Mouse (Mus musculus): Measurements from ENCODE around the gene Pde8b.
"Not testable (repeated sequence)": the region's sequence is repeated elsewhere in the genome, so short reads cannot be mapped to it uniquely, and the experiment has no call there.

Gene Pde8b

DNA sequence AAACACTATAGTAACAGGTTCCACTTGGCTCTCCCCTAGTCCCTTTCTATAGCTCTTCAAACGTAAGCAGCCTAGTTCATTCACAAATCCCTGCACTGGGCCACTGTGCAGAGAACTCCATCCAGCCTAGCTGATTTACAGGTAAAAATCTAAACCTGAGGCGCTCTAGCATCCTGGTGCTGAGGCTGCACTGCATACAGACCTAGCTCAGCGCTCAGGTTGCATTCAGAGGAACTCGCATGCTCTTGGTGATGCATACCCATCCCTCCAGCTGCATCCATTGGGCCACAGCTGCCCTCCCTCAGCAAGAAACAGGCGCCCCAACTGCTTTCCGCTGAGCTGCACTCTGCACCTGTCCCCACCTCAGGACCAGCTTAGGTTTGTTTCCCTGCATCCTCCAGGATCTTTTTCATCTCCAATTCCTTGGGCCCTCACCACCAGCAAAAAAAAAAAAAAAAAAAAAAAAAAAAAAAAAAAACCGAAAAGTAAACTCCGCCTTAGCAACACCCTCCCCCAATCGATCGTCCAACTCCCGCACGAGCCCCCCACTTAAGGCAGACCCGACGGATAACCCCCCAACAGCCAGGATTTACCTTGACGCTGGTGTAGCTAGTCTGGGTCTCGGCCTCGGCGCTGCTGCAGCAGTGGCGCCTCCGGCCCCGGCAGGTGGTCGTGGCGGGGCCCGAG lies 28.1 kb downstream of the Pde8b start:
- DNase-seq (ENCODE audit: low read depth, low spot score): peak; percentile 13

GRCm38 (mm10) chr13:95215661-95216170 lies 34.4 kb downstream of the Pde8b start:
- DNase-seq (ENCODE audit: low read depth, low spot score): peak; percentile 96

- peak; percentile 20 for DNase-seq (ENCODE audit: low read depth, low spot score)
Observed at GRCm38 (mm10) chr13:95212320-95212719, 37.8 kb downstream of the Pde8b start.

DNA sequence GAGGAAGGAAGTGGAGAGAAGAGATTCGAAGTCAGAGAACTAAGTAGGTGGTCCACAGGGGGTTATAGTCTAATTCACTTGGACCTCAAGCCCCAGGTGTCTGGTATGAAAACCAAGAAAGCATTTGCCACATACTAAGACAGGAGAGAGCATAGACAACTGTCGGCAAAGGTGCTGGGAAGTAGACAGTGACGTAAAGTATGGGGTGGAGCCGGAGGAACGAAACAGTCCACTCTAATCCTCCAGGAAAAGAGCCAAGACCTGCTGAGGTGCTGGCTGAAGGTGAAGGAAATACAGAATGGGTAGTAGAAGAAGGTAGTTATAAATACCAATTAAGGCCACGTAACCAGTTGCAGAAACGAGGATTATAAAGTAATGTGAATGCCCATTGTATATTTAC lies 42.8 kb downstream of the Pde8b start:
- DNase-seq (ENCODE audit: low read depth, low spot score): not testable (repeated sequence)

DNA sequence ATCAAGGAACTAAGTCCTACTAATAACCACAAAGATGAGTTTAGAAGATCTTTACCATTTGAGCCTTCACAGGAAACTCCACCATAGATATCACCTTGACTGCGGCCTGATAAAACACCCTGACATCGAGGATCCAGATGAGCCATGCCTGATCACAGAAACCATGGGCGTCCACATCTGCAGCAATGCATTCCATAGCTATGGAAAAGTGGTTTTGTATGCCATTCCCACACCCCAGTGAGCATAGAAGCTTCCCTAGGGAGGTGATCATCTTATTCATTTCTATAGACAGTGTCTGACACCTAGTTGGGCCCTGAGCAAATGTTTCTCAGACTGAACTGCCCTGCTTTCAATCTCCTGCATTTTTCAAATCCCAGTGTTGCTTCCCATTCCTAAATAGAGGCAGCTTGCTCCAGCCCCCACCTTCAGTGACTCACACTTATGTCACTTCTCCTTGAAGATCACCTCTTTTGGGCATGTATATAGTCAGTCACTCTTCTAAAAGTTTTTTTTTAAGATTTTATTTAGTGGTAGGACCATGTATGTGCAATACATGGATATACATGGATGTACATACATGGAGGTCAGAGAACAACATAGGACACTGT lies 47.9 kb downstream of the Pde8b start:
- DNase-seq (ENCODE audit: low read depth, low spot score): no peak

GRCm38 (mm10) chr13:95200817-95201216 lies 49.3 kb downstream of the Pde8b start:
- DNase-seq (ENCODE audit: low read depth, low spot score): no peak

DNA sequence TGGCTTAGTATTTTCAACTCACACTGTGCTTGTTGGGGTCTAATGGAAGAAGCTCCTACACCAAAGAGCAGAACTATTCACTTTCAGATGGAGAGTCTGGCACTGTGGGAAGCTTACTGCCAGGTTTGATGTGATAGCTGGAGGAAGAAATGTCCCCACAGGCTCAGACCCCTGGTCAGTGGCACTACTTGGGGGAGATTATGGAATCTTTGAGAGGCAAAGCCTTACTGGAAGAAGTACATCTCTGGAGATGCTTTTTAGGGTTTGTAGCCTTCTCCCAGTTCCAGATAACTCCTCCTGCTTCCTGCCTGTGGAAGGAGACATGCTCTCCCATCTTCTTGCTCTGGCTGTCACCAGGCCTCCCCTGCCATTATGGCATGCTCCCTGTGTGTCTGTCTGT lies 50.1 kb downstream of the Pde8b start:
- DNase-seq (ENCODE audit: low read depth, low spot score): no peak

DNA sequence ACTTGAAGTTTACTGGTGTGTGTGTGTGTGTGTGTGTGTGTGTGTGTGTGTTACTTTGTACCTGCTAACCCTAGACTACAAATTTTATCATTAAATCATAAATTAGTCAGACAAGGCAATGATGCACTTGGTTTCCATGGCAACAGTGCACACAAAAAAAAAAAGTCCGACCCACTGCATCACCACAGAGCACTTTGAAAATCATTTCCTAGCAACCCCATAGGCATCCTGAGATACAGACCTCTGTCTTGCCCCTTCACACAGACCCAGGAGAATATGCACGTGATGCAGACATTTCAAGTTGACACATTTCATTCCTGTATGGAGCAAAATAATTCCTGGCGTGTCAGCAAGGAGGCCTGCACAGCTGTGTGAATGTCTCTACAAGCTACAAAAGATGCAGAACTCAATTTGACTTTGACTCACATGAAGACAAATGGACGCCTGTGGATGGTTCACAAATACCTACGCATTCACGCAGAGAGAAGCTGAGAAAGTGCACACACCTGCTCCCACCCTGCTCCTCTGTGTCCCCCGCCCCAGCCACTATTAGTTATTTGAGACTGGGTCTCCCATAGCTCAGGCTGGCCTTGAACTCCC lies 53.9 kb downstream of the Pde8b start:
- no peak for DNase-seq (ENCODE audit: low read depth, low spot score)

DNA sequence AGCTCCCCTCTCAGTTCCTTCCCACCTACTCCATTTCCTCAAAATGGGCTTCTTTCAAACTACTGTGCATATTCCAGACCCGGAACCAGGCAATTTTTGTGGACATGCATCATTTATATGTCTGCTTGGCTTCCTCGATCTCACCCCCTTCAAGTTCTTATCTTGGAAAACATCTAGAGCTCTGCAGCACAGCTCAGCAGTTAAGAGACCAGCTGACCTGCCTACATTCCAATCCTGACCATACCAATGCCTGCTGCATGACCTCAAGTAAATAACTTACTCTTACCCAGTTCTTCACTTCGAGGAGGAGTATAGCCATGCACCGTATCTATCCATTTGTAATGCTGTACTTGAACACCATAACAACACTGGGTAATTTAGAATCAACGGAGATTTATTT lies 58.2 kb downstream of the Pde8b start:
- DNase-seq (ENCODE audit: low read depth, low spot score): no peak

- DNase-seq (ENCODE audit: low read depth, low spot score): no peak
Observed at GRCm38 (mm10) chr13:95189111-95189510, 61.0 kb downstream of the Pde8b start.

DNA sequence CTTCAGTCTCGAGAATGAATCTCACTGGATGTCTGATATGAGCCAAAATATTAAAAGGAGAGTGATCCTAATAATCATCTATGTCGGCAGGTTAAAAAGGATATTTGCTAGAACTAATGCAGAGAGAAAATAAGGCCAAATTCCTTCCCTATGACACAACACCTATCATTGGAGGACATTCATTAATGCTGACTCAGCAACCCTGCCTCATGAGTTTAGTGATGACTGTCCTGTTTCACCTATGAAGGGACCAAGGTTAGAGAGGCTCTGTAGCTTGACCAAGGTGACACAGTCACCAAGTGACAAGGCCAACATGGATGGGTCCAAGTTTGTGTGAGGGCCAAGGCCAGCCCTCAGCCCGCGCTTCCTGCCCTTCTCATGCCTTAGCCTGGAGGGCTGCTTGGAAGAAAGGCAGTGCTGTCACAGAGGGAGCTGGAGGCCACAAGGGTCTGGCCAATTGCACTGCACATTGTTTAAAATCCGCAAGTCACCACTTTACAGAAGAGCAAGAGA lies 62.9 kb downstream of the Pde8b start:
- no peak for DNase-seq (ENCODE audit: low read depth, low spot score)

DNA sequence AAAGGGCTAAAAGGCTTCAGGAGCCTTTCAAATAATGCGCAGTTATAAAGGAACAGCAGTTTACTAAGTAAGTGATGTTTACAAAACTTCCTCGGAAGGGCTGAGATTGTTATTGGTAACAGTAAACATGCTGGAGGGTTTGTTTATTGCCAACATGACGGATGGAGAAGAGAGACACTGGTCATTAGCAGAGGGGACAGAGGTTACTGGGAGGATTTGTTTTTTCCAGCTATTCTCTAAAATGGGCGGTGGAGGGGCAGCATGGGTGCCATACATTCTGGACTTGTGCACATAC lies 63.4 kb downstream of the Pde8b start:
- no peak for DNase-seq (ENCODE audit: low read depth, low spot score)

- no peak for DNase-seq (ENCODE audit: low read depth, low spot score)
Observed at GRCm38 (mm10) chr13:95185891-95186740, 64.0 kb downstream of the Pde8b start.

- no peak for DNase-seq (ENCODE audit: low read depth, low spot score)
Observed at GRCm38 (mm10) chr13:95183686-95184085, 66.5 kb downstream of the Pde8b start.

- peak; percentile 72 for DNase-seq (ENCODE audit: low read depth, low spot score)
Observed at GRCm38 (mm10) chr13:95180208-95180607, 69.9 kb downstream of the Pde8b start.

- no peak for DNase-seq (ENCODE audit: low read depth, low spot score)
Observed at GRCm38 (mm10) chr13:95177326-95177725, 72.8 kb downstream of the Pde8b start.

- DNase-seq (ENCODE audit: low read depth, low spot score): no peak
Observed at GRCm38 (mm10) chr13:95176399-95176798, 73.7 kb downstream of the Pde8b start.

DNA sequence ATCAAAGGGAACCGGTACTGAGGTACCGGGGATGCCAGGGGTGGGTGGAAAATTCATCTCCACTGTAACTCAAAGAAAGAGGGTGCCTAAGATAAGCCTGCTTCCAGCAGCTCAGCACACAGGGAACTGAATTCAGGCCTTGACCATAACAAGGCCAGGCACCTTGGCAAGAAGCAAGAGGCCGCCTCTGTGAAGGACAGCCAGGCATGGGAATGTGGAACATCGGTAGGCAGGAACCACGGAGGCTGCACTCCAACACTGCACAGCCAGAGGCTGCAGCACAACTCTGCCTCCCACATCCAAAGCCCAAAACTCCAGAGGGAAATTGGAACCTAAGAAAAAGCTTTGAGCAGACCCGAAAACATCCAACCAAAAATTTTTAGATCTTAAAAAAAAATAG lies 75.9 kb downstream of the Pde8b start:
- no peak for DNase-seq (ENCODE audit: low read depth, low spot score)

DNA sequence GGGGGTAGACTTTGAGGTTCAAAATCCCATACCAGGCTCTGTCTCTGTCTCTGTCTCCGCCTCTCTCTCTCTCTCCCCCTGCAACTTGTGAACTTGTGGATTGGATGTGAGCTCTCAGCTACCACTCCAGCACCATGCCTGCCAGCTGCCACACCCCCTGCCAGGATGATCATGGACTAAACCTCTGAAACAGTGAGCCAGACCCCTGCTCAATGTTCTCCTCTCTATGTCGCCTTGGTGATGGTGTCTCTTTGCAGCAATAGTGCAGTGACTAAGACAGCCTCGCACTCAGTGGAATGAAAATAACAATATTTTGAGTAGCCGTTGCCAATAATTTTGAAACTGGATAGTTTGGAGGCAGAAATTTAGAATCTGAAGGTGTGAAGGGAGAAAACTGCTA lies 77.8 kb downstream of the Pde8b start:
- no peak for DNase-seq (ENCODE audit: low read depth, low spot score)

- DNase-seq (ENCODE audit: low read depth, low spot score): no peak
Observed at GRCm38 (mm10) chr13:95160211-95160610, 89.9 kb downstream of the Pde8b start.

DNA sequence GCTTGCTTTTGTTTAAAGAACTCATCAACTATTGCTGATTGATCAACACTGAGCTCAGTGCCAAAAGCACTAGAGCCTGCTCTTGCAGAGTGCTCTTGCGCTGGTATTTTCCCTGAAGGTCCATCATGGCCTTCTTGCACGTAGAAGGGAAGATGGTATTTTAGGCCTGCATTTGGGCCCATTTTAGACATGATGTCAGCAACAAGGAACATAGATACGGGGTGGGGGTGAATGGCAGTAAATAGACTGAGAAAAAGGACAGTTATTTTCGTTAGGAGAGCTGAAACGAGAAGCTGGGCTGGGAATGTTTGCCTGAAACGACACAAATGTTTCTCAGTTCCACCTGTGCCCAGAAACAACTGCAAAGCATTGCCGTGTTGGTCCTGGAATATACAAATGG lies 91.2 kb downstream of the Pde8b start:
- DNase-seq (ENCODE audit: low read depth, low spot score): no peak

GRCm38 (mm10) chr13:95144746-95145145 lies 105.4 kb downstream of the Pde8b start:
- no peak for DNase-seq (ENCODE audit: low read depth, low spot score)

All from ZHBTc4 (cell line).